Mouse (Mus musculus): ENCODE data around the gene Olfr275.
"Not testable (repeated sequence)": the region's sequence is repeated elsewhere in the genome, so short reads cannot be mapped to it uniquely, and the experiment has no call there.

Gene Olfr275

DNA sequence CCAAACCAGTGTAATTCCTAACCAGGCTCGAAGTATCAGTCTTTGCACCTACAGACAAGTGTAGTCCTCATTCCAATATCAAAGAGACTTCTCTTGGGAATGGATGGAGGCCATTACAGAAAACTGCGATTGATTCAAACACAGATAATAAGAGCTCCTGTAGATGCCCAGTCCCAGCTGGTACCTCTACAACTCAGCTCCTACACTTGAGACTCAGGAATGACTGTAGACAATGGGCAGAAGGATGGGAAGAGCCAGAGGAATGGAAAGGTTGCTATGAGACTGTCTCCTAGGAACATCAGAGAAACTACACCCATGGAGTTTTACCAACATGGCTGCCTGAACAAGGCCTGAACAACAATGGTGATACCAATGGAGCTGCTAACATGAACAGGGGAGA, at the start of gene Olfr275:
Gene Olfr275 (plus strand): TSS at position 301 of the 400 bp plus-strand sequence.
- no peak for DNase-seq

DNA sequence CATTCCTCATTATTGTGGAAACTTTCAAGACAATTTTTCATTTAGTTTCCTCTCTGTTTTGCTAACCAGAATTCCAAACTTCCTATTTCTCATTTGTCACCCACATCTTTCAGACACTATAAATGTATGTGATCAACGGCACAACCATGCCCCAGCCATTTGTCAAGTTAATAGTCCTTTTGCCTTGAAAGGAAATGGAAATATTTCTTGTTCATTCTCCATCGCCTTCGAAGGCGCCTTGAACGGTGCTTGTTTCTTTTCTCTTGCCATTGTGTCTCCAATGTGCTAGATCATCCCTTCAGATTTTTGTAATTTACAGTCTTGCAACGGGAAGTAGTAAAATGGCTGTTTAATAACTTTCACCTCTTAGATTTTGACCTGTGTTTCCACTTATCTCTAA, 48.8 kb upstream of the Olfr275 start:
- no peak for DNase-seq

- no peak for DNase-seq
Observed at GRCm38 (mm10) chr4:52772186-52772585, 42.2 kb upstream of the Olfr275 start.

GRCm38 (mm10) chr4:52800013-52800412, 14.4 kb upstream of the Olfr275 start:
- DNase-seq = no peak

DNA sequence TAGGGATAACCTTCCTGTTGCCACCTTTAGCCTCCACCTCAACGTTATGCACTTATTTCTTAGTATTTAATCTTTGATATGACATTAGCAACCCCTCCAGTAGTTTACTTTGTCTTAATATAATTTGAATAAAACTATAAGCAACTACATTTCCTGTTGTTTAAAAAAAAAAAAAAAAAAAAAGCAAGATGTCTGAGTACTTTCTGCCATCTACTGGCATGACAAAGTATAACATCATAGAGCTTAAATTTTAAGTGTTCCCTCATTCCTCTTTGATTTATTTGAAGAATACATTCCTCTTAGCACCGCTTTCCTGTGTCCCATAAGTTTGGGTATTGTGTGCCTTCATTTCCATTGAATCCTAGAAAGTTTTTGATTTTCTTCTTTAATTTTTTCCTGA, 2.5 kb upstream of the Olfr275 start:
- DNase-seq = no peak

DNA sequence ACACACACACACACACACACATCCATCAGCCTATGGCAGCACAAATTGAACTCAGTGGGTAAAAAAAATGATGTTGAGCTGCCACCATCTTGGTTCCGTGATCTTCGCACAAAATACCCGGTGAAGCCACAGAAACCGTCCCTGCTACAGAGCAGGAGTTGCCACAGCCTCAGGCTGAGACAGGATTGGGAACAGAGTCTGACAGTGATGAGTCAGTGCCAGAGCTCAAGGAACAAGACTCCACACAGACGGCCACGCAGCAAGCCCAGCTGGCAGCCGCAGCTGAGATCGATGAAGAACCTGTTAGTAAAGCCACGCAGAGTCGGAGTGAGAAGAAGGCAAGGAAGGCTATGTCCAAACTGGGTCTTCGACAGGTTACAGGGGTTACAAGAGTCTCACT, 7.0 kb downstream of the Olfr275 start:
- DNase-seq = no peak

DNA sequence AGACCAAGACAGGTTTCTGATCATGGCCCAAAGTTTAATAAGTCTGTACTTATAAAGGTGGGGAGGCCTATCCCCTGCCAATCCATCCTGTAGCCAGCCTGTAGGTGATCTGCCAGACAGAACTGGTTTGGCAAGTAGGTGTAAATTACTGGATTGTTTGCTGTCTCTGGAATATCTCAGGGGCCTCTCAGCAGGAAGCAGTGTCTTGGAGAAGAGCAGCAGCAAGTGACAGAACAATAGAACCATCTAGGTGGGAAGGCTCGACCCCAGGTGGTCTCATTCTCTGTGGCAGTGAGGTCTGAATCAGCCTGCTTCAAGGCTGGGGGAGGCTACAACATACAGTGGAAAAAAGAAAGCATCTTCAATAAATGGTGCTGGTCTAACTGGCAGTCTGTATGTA, 31.0 kb downstream of the Olfr275 start:
- DNase-seq = not testable (repeated sequence)

DNA sequence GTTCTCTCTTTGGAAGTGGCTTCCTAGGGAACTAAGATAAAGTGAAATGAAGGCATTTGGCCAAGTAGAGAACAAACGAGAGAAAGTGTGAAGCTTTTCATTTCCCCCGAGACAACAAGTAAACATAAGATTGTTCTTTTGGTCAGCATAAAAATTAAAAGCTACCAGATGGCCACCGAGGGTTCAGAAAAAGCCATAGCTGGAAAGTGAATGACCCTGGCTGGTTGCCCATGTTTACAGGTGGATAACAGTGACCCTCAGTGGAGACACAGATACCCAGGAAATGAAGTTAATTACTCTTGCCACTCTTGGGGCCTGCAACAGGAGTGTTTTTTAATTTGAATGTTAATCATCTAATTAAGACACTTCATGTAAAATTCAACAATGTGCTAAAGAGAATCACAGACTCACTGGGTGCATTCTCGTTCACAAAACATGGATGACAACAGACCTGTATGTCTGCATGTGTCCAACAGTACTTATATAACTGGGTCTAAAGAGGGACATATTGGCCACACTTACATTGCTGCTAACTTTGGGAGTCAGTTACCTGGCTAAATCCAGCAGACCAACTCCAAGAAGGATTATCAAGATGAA, 34.7 kb downstream of the Olfr275 start:
- no peak for DNase-seq

GRCm38 (mm10) chr4:52849672-52850071, 35.3 kb downstream of the Olfr275 start:
- DNase-seq = no peak

GRCm38 (mm10) chr4:52859136-52859535, 44.7 kb downstream of the Olfr275 start, which contains the start of gene Olfr273:
Gene Olfr273 (minus strand): TSS chr4:52859236.
- no peak for DNase-seq

GRCm38 (mm10) chr4:52864156-52864555, 49.8 kb downstream of the Olfr275 start:
- DNase-seq = no peak

Data from lung, adult 18-20 months (tissue).